Mouse (Mus musculus): Measurements from ENCODE around the gene Cdc20b.

DNA sequence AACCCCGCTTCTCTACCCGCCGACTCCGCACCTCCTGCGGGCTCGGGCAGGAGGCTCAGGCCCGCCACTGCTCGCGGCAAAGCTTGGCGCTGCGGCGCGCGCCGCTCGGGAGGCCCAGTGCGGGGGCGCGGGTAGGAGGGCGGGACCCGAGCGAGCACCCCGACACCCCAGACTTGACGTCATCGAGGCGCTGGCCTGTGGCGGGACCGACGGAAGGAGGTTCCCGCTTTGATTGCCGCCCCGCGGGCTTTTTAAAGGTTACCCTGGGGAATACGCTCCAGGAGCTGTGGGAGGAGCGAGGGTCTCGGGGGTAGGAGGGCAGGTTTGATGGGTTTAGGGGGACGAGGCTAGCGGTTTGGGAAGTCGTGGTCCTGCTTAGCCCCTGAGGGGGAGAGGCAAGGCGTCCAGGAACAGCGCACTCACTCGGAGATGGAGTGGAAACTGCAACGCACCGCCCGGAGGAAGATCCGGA lies at the start of gene Cdc20b:
- TF ChIP-seq GATA1 (IDR thresholded peaks at IDR 0.05; ENCODE audit: borderline replicate concordance, low read length): no peak
- TF ChIP-seq FLI1 (IDR thresholded peaks at IDR 0.05; ENCODE audit: low read length): no peak
